Mouse (Mus musculus) stomach, embryonic 16.5 days (tissue): ENCODE results near the gene Txnip. TPM values are rescaled to one million over a fixed set of nuclear protein-coding genes. Genes with fewer than 3 reads are reported as not detected.

Source experiments
- ATAC-seq: fragments of 200-750 bp; cut with Nextera tagmentation; 2 replicates; pipeline ENCODE4 v1.8.0; 2017; ENCODE audit warnings: moderate number of reproducible peaks, moderate TSS enrichment; ENCODE audit not compliant: insufficient read depth, low FRiP score
- H3K27ac ChIP-seq: fragments of 300-500 bp; sonication (generic); 2 replicates; pipeline ENCODE4 v1.5.1; 2014; ENCODE audit warnings: low read length
- H3K27me3 ChIP-seq: fragments of 300-500 bp; sonication (generic); 2 replicates; pipeline ENCODE4 v1.6.1; 2014; ENCODE audit warnings: low read length, control low read depth, mixed read lengths; ENCODE audit not compliant: control insufficient read depth, insufficient read depth
- H3K36me3 ChIP-seq: fragments of 300-500 bp; sonication (generic); 2 replicates; pipeline ENCODE4 v1.6.1; 2014; ENCODE audit warnings: low read length; ENCODE audit not compliant: control insufficient read depth, insufficient read depth
- H3K4me1 ChIP-seq: fragments of 300-500 bp; sonication (generic); 2 replicates; pipeline ENCODE4 v1.6.1; 2014; ENCODE audit warnings: low read length, control low read depth, mixed read lengths; ENCODE audit not compliant: control insufficient read depth, insufficient read depth
- H3K4me2 ChIP-seq: fragments of 300-500 bp; sonication (generic); 2 replicates; pipeline ENCODE4 v1.6.1; 2014; ENCODE audit warnings: low read depth, low read length, mixed read lengths
- H3K4me3 ChIP-seq: fragments of 300-500 bp; sonication (generic); replicated peaks from 2 replicates; pipeline ENCODE4 v1.5.1; 2014; ENCODE audit warnings: mild to moderate bottlenecking, low read length
- H3K9ac ChIP-seq: fragments of 300-500 bp; sonication (generic); 2 replicates; pipeline ENCODE4 v1.6.1; 2014; ENCODE audit warnings: low read length
- H3K9me3 ChIP-seq: fragments of 300-500 bp; sonication (generic); replicated peaks from 2 replicates; pipeline ENCODE4 v1.6.1; 2016; ENCODE audit warnings: low read length, control low read depth; ENCODE audit not compliant: control insufficient read depth
- WGBS: fragments of 180-500 bp; shearing (Covaris S2); extraction: QIAGEN DNeasy Blood & Tissue Kit; methylation state at CpG from one replicate; pipeline ENCODE4 v1.1.7; 2014; 5-methylcytosine and 5-hydroxymethylcytosine counted together
- polyA plus RNA-seq: library from polyadenylated mRNA; unstranded; fragments of >200 nt; fragmentation: Nextera tagmentation; extraction: Ambion mirVana; gene quantifications from 2 replicates; pipeline ENCODE4 v1.2.1, GENCODE M21; 2015

Gene Txnip
- polyA plus RNA-seq, 1 experiment from 2014 or later: 179 TPM

DNA sequence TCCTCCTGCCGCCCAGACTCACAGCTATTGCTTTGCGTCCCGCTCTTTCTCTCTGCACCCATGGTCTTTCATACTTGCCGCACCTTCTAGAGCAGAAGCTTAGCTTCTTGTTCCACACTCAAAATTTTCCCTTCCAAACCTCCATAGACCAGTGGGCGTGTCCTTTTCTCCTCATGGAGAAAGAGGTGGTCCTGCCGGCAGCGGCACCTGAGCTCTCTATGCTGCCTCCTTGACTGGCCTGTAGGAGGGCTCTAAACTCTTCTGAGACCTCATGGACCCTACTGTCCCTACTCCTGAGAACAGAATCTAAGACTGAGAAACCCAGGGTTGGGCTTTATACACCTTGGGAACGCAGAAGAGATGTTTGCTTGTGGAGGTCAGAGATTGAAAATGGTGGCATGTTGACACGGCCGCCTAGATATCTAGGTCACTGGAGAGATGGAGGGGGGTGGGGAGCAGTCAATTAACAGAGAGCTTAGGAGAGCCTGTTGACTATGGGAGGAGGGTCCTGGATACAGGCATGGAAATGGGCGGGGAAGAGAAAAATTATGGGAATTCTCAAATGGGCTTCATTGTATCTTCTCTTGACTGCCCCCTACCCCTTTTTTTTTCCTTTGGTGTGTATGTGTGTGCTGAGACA is 12.3 kb downstream of the Txnip start:
- ATAC-seq: no peak
- H3K4me1 ChIP-seq: peaks cover 7% of the 10 kb centered on the region; the same call in 1 of the 2 replicates
- H3K9ac ChIP-seq: no peak overlapping the region
- H3K4me2 ChIP-seq: no peak overlapping the region
- H3K27me3 ChIP-seq: no peaks in the 10 kb centered on the region
- WGBS: 75% methylated on average over 11 of the region's 11 CpGs
- no peaks in the 10 kb centered on the region for H3K9me3 ChIP-seq
- no peak overlapping the region for H3K4me3 ChIP-seq
- 0 out of 2 replicates have a peak overlapping the region, but pooled peaks have one; percentile 25 for H3K27ac ChIP-seq
- no peaks in the 10 kb centered on the region for H3K36me3 ChIP-seq

GRCm38 (mm10) chr3:96570643-96571042 is 12.9 kb downstream of the Txnip start:
- Histone ChIP-seq H3K4me3 (no peak overlapping the region), H3K4me2 (no peak overlapping the region), H3K27ac (peak overlapping the region; percentile 25; the same call in 1 of the 2 replicates), H3K27me3 (no peaks in the 10 kb centered on the region), H3K4me1 (peaks cover 8% of the 10 kb centered on the region), H3K9me3 (no peaks in the 10 kb centered on the region), H3K9ac (no peak overlapping the region), H3K36me3 (no peaks in the 10 kb centered on the region)
- ATAC-seq: no peak
- 60% methylated on average over 7 of the region's 7 CpGs for WGBS

DNA sequence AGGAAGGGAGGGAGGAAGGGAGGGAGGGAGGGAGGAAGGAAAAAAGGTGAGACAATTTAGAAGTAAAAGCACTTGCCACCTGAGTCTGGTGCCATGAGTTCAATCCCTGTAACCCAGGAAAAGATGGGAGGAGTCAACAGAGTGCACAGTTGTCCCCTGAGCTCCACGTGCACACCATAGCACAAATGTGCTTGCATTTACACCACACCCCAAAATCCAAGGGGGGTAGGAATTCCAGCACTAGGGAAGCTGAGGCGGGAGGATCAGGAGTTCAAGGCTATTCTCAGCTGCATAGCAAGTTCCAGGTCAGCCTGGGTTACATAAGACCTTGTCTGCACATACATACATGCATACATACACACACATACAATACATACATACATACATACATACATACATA is 13.6 kb downstream of the Txnip start:
- H3K9me3 ChIP-seq: no peaks in the 10 kb centered on the region
- H3K4me2 ChIP-seq: no peak overlapping the region
- H3K9ac ChIP-seq: no peak overlapping the region
- peaks cover 11% of the 10 kb centered on the region for H3K4me1 ChIP-seq
- H3K4me3 ChIP-seq: no peak overlapping the region
- no peaks in the 10 kb centered on the region for H3K27me3 ChIP-seq
- no peak for ATAC-seq
- H3K36me3 ChIP-seq: no peaks in the 10 kb centered on the region
- WGBS: 66% methylated on average over 2 of the region's 2 CpGs
- H3K27ac ChIP-seq: no peak overlapping the region; the same call in 1 of the 2 replicates

DNA sequence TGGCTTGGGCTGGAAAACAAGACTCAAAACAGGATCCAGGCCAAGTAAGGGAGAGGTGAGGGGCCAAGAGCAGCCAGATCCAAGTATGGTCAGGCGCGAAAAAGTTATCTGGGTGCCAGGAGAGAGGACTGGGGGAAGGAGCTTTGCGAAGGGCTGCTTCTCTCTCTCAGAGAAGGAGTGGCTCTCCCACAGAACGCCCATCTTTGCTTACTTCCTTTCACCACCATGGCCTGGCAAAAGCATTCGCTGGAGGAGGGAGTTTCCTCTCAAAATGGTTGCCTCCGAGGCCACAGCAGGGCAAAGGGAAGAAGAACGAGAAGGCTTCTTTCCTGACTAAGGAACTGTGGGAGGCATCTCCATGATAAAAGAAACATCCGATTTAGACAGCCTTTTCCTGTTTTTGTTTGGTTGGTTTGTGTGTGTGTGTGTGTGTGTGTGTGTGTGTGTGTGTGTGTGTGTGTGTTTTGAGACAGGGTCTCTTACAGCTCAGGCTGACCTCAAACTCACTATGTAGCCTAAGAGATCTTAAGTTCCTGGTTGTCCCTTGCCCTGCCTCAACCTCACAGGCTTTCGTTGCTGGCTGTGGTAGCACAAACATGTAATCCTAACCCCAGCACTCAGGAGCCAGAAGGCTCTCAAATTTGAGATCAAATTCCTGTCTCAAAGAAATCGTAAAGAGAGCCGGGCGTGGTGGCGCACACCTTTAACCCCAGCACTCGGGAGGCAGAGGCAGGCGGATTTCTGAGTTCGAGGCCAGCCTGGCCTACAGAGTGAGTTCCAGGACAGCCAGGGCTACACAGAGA is 14.3 kb downstream of the Txnip start:
- Histone ChIP-seq H3K4me2 (no peak overlapping the region), H3K27me3 (no peaks in the 10 kb centered on the region), H3K36me3 (no peaks in the 10 kb centered on the region), H3K27ac (peak overlapping the region; percentile 28), H3K4me3 (no peak overlapping the region), H3K4me1 (peaks cover 14% of the 10 kb centered on the region), H3K9me3 (no peaks in the 10 kb centered on the region), H3K9ac (no peak overlapping the region)
- 72% methylated on average over 16 of the region's 16 CpGs for WGBS
- ATAC-seq: no peak

DNA sequence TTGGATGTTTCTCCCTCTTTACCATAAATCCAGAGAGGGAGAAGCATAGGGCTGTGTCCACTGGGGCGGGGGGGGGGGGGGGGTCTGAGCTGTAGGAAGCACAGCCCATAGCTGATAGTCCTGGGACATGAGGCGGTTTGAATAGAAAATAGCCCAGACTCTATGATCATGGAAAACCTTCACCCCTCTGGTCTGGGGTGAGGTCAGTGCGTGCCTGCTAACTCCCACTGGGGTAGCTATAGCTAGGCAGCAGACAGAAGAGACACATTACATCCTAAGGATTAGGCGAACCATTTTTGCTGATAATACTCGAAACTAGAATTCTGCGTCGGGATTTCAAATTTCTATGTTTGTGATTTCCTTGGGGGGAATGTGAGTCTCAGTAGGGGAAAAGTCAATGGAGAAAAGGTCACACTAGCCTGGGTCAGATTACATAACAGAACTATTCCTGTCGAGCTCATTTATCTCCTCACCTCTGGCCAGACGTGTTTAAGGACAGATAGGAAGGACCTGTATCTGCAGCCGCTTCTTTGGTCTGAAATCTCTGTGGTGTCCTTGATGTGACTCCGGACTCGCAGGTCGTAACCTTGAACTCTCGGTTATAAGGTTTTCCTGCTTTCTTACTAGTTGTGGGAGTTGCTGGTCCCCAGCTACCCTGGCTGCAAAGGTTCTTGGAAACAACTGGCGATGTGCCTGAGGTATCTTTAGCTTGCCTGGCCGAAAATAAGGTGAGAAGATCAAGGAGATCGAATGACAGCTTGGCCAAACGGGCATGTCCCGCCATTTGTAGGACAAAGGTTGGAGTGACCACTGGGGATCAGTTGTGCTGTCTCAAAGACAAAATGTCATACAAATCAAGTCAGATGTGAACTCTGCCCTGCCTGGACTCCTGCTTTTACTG is 16.1 kb downstream of the Txnip start:
- Histone ChIP-seq H3K9ac (no peak overlapping the region), H3K4me3 (no peak overlapping the region), H3K27ac (peak overlapping the region; percentile 6; the same call in 1 of the 2 replicates), H3K36me3 (no peaks in the 10 kb centered on the region), H3K9me3 (no peaks in the 10 kb centered on the region), H3K4me2 (no peak overlapping the region), H3K4me1 (peaks cover 22% of the 10 kb centered on the region), H3K27me3 (no peaks in the 10 kb centered on the region)
- ATAC-seq: no peak
- 68% methylated on average over 18 of the region's 19 CpGs for WGBS

DNA sequence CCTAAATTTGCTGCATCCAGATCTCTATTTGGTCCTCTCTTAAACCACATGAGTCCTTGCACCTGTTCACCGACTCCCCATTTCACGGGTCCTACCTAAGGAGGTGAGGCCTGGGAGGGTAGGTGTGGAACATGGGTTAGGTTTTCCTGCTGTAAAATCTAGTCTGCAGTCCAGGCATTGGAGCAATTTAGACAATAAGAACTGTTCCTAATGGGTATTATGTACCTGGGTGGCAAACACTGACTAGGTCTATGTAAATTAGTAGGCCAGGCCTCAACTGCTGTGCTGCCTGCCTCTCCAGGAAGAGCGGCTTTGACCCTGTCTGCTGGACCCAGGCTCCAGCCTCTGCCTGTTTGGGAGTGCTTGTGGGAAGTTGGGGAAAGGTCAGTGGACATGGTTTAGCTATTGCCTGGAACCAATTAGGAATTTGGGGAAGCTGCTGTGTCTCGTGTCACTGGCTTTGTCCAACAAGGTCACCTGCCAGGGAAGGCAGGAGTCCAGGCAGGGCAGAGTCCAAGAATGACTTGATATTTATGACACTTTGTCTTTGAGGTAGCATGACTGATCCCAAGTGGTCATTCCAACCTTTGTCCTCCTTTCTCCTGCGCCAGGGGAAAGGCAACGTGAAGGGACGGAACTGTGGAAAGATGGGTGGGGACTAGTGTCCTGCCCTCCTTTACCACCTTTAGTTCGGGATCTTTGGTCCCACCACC is 17.7 kb downstream of the Txnip start:
- Histone ChIP-seq H3K4me2 (no peak overlapping the region; the same call in 1 of the 2 replicates), H3K4me3 (no peak overlapping the region)
- 82% methylated on average over 8 of the region's 8 CpGs for WGBS

GRCm38 (mm10) chr3:96576005-96576658 is 18.4 kb downstream of the Txnip start:
- Histone ChIP-seq H3K27ac (peak overlapping the region; percentile 95), H3K4me3 (peak overlapping the region; percentile 22), H3K4me1 (peaks cover 27% of the 10 kb centered on the region), H3K9me3 (no peaks in the 10 kb centered on the region), H3K36me3 (no peaks in the 10 kb centered on the region), H3K9ac (peak overlapping the region; percentile 54), H3K4me2 (peak overlapping the region; percentile 52), H3K27me3 (no peaks in the 10 kb centered on the region)
- WGBS: 22% methylated on average over 14 of the region's 14 CpGs
- peak; percentile 59 for ATAC-seq

More for the DNA sequence above, 17.7 kb downstream of the Txnip start:
- no peak for ATAC-seq
- Histone ChIP-seq H3K27me3 (no peaks in the 10 kb centered on the region), H3K27ac (peak overlapping the region; percentile 95), H3K9ac (0 out of 2 replicates have a peak overlapping the region, but pooled peaks have one; percentile 11), H3K4me1 (peaks cover 24% of the 10 kb centered on the region), H3K36me3 (no peaks in the 10 kb centered on the region), H3K9me3 (no peaks in the 10 kb centered on the region)
